Mouse (Mus musculus) heart, postnatal 0 days (tissue): ENCODE data around the gene Slc5a6.

Source experiments
- CTCF ChIP-seq: IDR thresholded peaks from 2 replicates; pipeline ENCODE4 v1.5.1; 2016; ENCODE audit warnings: antibody characterized with exemption, control low read depth, low read depth
- EP300 ChIP-seq: IDR thresholded peaks from 2 replicates; pipeline ENCODE4 v1.6.1; 2016; ENCODE audit warnings: antibody characterized with exemption, low read depth

GRCm38 (mm10) chr5:31071821-31072220 lies 23.1 kb upstream of the Slc5a6 start:
- TF ChIP-seq CTCF, result no peak
- no peak for TF ChIP-seq EP300
